Mouse (Mus musculus): ENCODE results near the gene Tbx2. TPM values are rescaled to one million over a fixed set of nuclear protein-coding genes. Genes with fewer than 3 reads are reported as not detected.

Tbx2 gene
- polyA plus RNA-seq, 1 experiment from 2014 or later = 1.6 TPM

- H3K27ac ChIP-seq (replicated peaks) = no peak overlapping the region
- no peaks in the 10 kb centered on the region for H3K9me3 ChIP-seq
- no peak for ATAC-seq (ENCODE audit: low read depth)
- no peak overlapping the region for H3K9ac ChIP-seq
- peak overlapping the region; percentile 51 for H3K4me2 ChIP-seq
- H3K4me3 ChIP-seq = peak overlapping the region; percentile 7; the same call in 1 of the 2 replicates
- no peaks in the 10 kb centered on the region for H3K36me3 ChIP-seq
- peaks cover 52% of the 10 kb centered on the region for H3K4me1 ChIP-seq (replicated peaks)
- WGBS = 6% methylated on average over 38 of the region's 38 CpGs
- peaks cover 97% of the 10 kb centered on the region for H3K27me3 ChIP-seq
Measured at GRCm38 (mm10) chr11:85828691-85829519, 3.4 kb upstream of the Tbx2 start.

GRCm38 (mm10) chr11:85829520-85830440 is 2.6 kb upstream of the Tbx2 start:
- H3K36me3 ChIP-seq = no peaks in the 10 kb centered on the region
- H3K4me1 ChIP-seq (replicated peaks) = peaks cover 51% of the 10 kb centered on the region
- H3K9me3 ChIP-seq = no peaks in the 10 kb centered on the region
- peak overlapping the region; percentile 51 for H3K4me2 ChIP-seq
- 0 out of 2 replicates have a peak overlapping the region, but pooled peaks have one; percentile 12 for H3K9ac ChIP-seq
- H3K27me3 ChIP-seq = peaks cover 97% of the 10 kb centered on the region
- 0 out of 2 replicates have a peak, but pooled peaks have one; percentile 25 for ATAC-seq (ENCODE audit: low read depth)
- peak overlapping the region; percentile 25 for H3K4me3 ChIP-seq
- no peak overlapping the region for H3K27ac ChIP-seq (replicated peaks)
- WGBS = under 1% methylated on average over 61 of the region's 61 CpGs

GRCm38 (mm10) chr11:85830901-85831341 is 1.4 kb upstream of the Tbx2 start:
- Histone ChIP-seq H3K4me2 (0 out of 2 replicates have a peak overlapping the region, but pooled peaks have one; percentile 2), H3K27ac (replicated peaks) (no peak overlapping the region), H3K9ac (no peak overlapping the region), H3K4me1 (replicated peaks) (peaks cover 48% of the 10 kb centered on the region), H3K36me3 (no peaks in the 10 kb centered on the region), H3K27me3 (peaks cover 97% of the 10 kb centered on the region), H3K9me3 (no peaks in the 10 kb centered on the region), H3K4me3 (no peak overlapping the region)
- no peak for ATAC-seq (ENCODE audit: low read depth)
- WGBS = 2% methylated on average over 17 of the region's 17 CpGs

GRCm38 (mm10) chr11:85831656-85832230 is 608 bp upstream of the Tbx2 start:
- no peak for ATAC-seq (ENCODE audit: low read depth)
- H3K36me3 ChIP-seq = no peaks in the 10 kb centered on the region
- peaks cover 97% of the 10 kb centered on the region for H3K27me3 ChIP-seq
- no peaks in the 10 kb centered on the region for H3K9me3 ChIP-seq
- under 1% methylated on average over 33 of the region's 33 CpGs for WGBS
- no peak overlapping the region for H3K27ac ChIP-seq (replicated peaks)
- peak overlapping the region; percentile 42 for H3K4me3 ChIP-seq
- H3K9ac ChIP-seq = peak overlapping the region; percentile 71
- H3K4me2 ChIP-seq = peak overlapping the region; percentile 60
- peaks cover 48% of the 10 kb centered on the region for H3K4me1 ChIP-seq (replicated peaks)

- Histone ChIP-seq H3K4me3 (peak overlapping the region; percentile 42), H3K36me3 (no peaks in the 10 kb centered on the region), H3K9ac (peak overlapping the region; percentile 71), H3K27me3 (peaks cover 97% of the 10 kb centered on the region), H3K4me1 (replicated peaks) (peaks cover 53% of the 10 kb centered on the region), H3K9me3 (no peaks in the 10 kb centered on the region), H3K4me2 (peak overlapping the region; percentile 60), H3K27ac (replicated peaks) (peak overlapping the region; percentile 52)
- under 1% methylated on average over 42 of the region's 54 CpGs for WGBS
- peak; percentile 2; the same call in 1 of the 2 replicates for ATAC-seq (ENCODE audit: low read depth)
Measured at GRCm38 (mm10) chr11:85833081-85833521, 750 bp downstream of the Tbx2 start.

GRCm38 (mm10) chr11:85833761-85834385 is 1.5 kb downstream of the Tbx2 start:
- H3K9ac ChIP-seq = peak overlapping the region; percentile 71
- H3K27ac ChIP-seq (replicated peaks) = no peak overlapping the region
- H3K36me3 ChIP-seq = no peaks in the 10 kb centered on the region
- H3K4me2 ChIP-seq = peak overlapping the region; percentile 60
- peak overlapping the region; percentile 42 for H3K4me3 ChIP-seq
- ATAC-seq (ENCODE audit: low read depth) = no peak
- H3K27me3 ChIP-seq = peaks cover 97% of the 10 kb centered on the region
- peaks cover 57% of the 10 kb centered on the region for H3K4me1 ChIP-seq (replicated peaks)
- H3K9me3 ChIP-seq = no peaks in the 10 kb centered on the region
- 3% methylated on average over 11 of the region's 11 CpGs for WGBS

- Histone ChIP-seq H3K27me3 (peaks cover 97% of the 10 kb centered on the region), H3K9ac (peak overlapping the region; percentile 71)
- 4% methylated on average over 17 of the region's 17 CpGs for WGBS
Measured at GRCm38 (mm10) chr11:85834386-85834931, 2.1 kb downstream of the Tbx2 start.

GRCm38 (mm10) chr11:85835001-85835752 is 2.8 kb downstream of the Tbx2 start:
- Histone ChIP-seq H3K36me3 (no peaks in the 10 kb centered on the region), H3K27ac (replicated peaks) (no peak overlapping the region), H3K4me2 (peak overlapping the region; percentile 60), H3K9ac (peak overlapping the region; percentile 71), H3K27me3 (peaks cover 97% of the 10 kb centered on the region), H3K4me3 (peak overlapping the region; percentile 42), H3K4me1 (replicated peaks) (peaks cover 46% of the 10 kb centered on the region), H3K9me3 (no peaks in the 10 kb centered on the region)
- 5% methylated on average over 9 of the region's 9 CpGs for WGBS
- ATAC-seq (ENCODE audit: low read depth) = no peak

More at GRCm38 (mm10) chr11:85834386-85834931, 2.1 kb downstream of the Tbx2 start:
- peaks cover 53% of the 10 kb centered on the region for H3K4me1 ChIP-seq (replicated peaks)
- no peak for ATAC-seq (ENCODE audit: low read depth)
- H3K27ac ChIP-seq (replicated peaks) = no peak overlapping the region
- peak overlapping the region; percentile 42 for H3K4me3 ChIP-seq
- peak overlapping the region; percentile 60 for H3K4me2 ChIP-seq
- H3K9me3 ChIP-seq = no peaks in the 10 kb centered on the region
- no peaks in the 10 kb centered on the region for H3K36me3 ChIP-seq

GRCm38 (mm10) chr11:85835753-85836522 is 3.6 kb downstream of the Tbx2 start:
- ATAC-seq (ENCODE audit: low read depth) = no peak
- peak overlapping the region; percentile 71; the same call in 1 of the 2 replicates for H3K9ac ChIP-seq

More at GRCm38 (mm10) chr11:85835753-85836522, 3.6 kb downstream of the Tbx2 start:
- peaks cover 46% of the 10 kb centered on the region for H3K4me1 ChIP-seq (replicated peaks)
- no peaks in the 10 kb centered on the region for H3K36me3 ChIP-seq
- WGBS = 4% methylated on average over 16 of the region's 16 CpGs
- peak overlapping the region; percentile 60 for H3K4me2 ChIP-seq
- peak overlapping the region; percentile 42 for H3K4me3 ChIP-seq
- H3K9me3 ChIP-seq = no peaks in the 10 kb centered on the region
- H3K27me3 ChIP-seq = peaks cover 97% of the 10 kb centered on the region
- no peak overlapping the region for H3K27ac ChIP-seq (replicated peaks)

All from neural tube, embryonic 13.5 days (tissue).